Mouse (Mus musculus) monocyte, adult 5-6 weeks (primary cell): Measurements from ENCODE around the gene Tgfb1. TPM values are rescaled to one million over a fixed set of nuclear protein-coding genes. Genes with fewer than 3 reads are reported as not detected.

Source experiments
- ATAC-seq: fragments of 153-309, 156-312 bp; replicated peaks from 2 replicates; pipeline ENCODE4 v1.8.0; 2017; ENCODE audit warnings: mild to moderate bottlenecking; ENCODE audit not compliant: low TSS enrichment, insufficient number of reproducible peaks, severe bottlenecking, poor library complexity, low FRiP score
- total RNA-seq: library from RNA; stranded (forward); fragments of 200-1000, 200-491, 200-594 nt; gene quantifications from 3 replicates; pipeline ENCODE4 v1.2.3, GENCODE M21; 2017

Tgfb1 gene
- total RNA-seq, 1 experiment from 2014 or later: 59.4 TPM

GRCm38 (mm10) chr7:25672442-25672841 is 14.4 kb upstream of the Tgfb1 start:
- no peak for ATAC-seq

- ATAC-seq: no peak
Observed at GRCm38 (mm10) chr7:25674297-25674696, 12.5 kb upstream of the Tgfb1 start.

- 0 out of 2 replicates have a peak, but pooled peaks have one; percentile 1 for ATAC-seq
Observed at GRCm38 (mm10) chr7:25674719-25675300, 12.0 kb upstream of the Tgfb1 start, which contains the start of gene Tmem91. Gene Tmem91 (minus strand): TSS chr7:25675166.

- no peak for ATAC-seq
Observed at GRCm38 (mm10) chr7:25675405-25675804, 11.4 kb upstream of the Tgfb1 start.

GRCm38 (mm10) chr7:25676085-25676781 is 10.6 kb upstream of the Tgfb1 start:
- no peak for ATAC-seq

GRCm38 (mm10) chr7:25677013-25677412 is 9.8 kb upstream of the Tgfb1 start:
- ATAC-seq: no peak

- ATAC-seq: 0 out of 2 replicates have a peak, but pooled peaks have one; percentile 9
Observed at GRCm38 (mm10) chr7:25679971-25680370, 6.8 kb upstream of the Tgfb1 start.

GRCm38 (mm10) chr7:25680514-25681258 is 6.1 kb upstream of the Tgfb1 start, which contains the start of gene B9d2:
Gene B9d2 (plus strand): TSS chr7:25680780.
- ATAC-seq: peak; percentile 72

- ATAC-seq: no peak
Observed at GRCm38 (mm10) chr7:25681341-25682231, 5.2 kb upstream of the Tgfb1 start.

GRCm38 (mm10) chr7:25683474-25684180 is 3.2 kb upstream of the Tgfb1 start:
- ATAC-seq: peak; percentile 26

GRCm38 (mm10) chr7:25684659-25685058 is 2.1 kb upstream of the Tgfb1 start:
- ATAC-seq: no peak

GRCm38 (mm10) chr7:25685926-25686470 is 804 bp upstream of the Tgfb1 start:
- ATAC-seq: no peak

GRCm38 (mm10) chr7:25687811-25688401 is 1.1 kb downstream of the Tgfb1 start:
- ATAC-seq: no peak

GRCm38 (mm10) chr7:25688810-25689586 is 2.2 kb downstream of the Tgfb1 start:
- peak; percentile 75 for ATAC-seq

- ATAC-seq: 0 out of 2 replicates have a peak, but pooled peaks have one; percentile 1
Observed at GRCm38 (mm10) chr7:25689603-25690021, 2.8 kb downstream of the Tgfb1 start.

GRCm38 (mm10) chr7:25690051-25690450 is 3.2 kb downstream of the Tgfb1 start:
- ATAC-seq: no peak

- ATAC-seq: no peak
Observed at GRCm38 (mm10) chr7:25694104-25694503, 7.3 kb downstream of the Tgfb1 start.
